Mouse (Mus musculus): ENCODE measurements at regions not wholly inside any gene's neighbourhood (a gene's known extent, or its start where the extent isn't known, plus 50 kb on each side); places are given as distances from the start of the nearest gene placed in this dataset.

GRCm38 (mm10) chr13:57281504-57281903 is 385.7 kb upstream of the Trpc7 start:
- Histone ChIP-seq H3K27me3 (replicated peaks) (no peaks in the 10 kb centered on the region), H3K9ac (ENCODE audit: insufficient read depth, low read depth) (no peak overlapping the region), H3K27ac (ENCODE audit: insufficient read depth, low read depth) (no peak overlapping the region), H3K4me2 (ENCODE audit: insufficient read depth, low read depth, poor library complexity, severe bottlenecking) (no peak overlapping the region), H3K9me3 (replicated peaks; ENCODE audit: low read length) (peaks cover 83% of the 10 kb centered on the region), H3K4me3 (replicated peaks in 1 of 3; ENCODE audit: low read depth in 2 of 3, low read length in 2 of 3, poor library complexity in 1 of 3) (no peak overlapping the region), H3K4me1 (ENCODE audit: control insufficient read depth in 1 of 2, insufficient read depth in 2 of 2) (no peaks in the 10 kb centered on the region), H3K79me2 (replicated peaks; ENCODE audit: control insufficient read depth, extremely low read depth, insufficient read depth, poor library complexity, severe bottlenecking) (no peaks in the 10 kb centered on the region), H3K36me3 (replicated peaks in 1 of 2; ENCODE audit: control insufficient read depth in 1 of 2, insufficient read depth in 1 of 2, low read length in 1 of 2) (no peaks in the 10 kb centered on the region)
- in situ Hi-C loops (cut with MboI; ENCODE audit: low pct_ligation_motif_present, low pct_unique_long_range_greater_than_20kb, low sequenced_read_pairs): no loop called here
- TF ChIP-seq SMC3 (IDR thresholded peaks at IDR 0.05; ENCODE audit: low read depth, low read length) (no peak), HCFC1 (IDR thresholded peaks at IDR 0.05; ENCODE audit: low read depth, low read length) (no peak), E2F4 (IDR thresholded peaks at IDR 0.05; ENCODE audit: insufficient replicate concordance, low read depth, low read length) (no peak), POLR2A (IDR thresholded peaks at IDR 0.05; ENCODE audit: low read depth, low read length) (no peak)
- dilution Hi-C loops (cut with MboI; ENCODE audit: extremely low pct_ligation_motif_present, extremely low pct_unique_long_range_greater_than_20kb, low sequenced_read_pairs): no loop called here
- no peak for DNase-seq (ENCODE audit: extremely low read depth)

- Histone ChIP-seq H3K79me2 (replicated peaks; ENCODE audit: control insufficient read depth, extremely low read depth, insufficient read depth, poor library complexity, severe bottlenecking) (no peaks in the 10 kb centered on the region), H3K9me3 (replicated peaks; ENCODE audit: low read length) (peaks cover 79% of the 10 kb centered on the region), H3K4me3 (replicated peaks in 1 of 3; ENCODE audit: low read depth in 2 of 3, low read length in 2 of 3, poor library complexity in 1 of 3) (no peak overlapping the region), H3K27me3 (replicated peaks) (no peaks in the 10 kb centered on the region), H3K4me1 (ENCODE audit: control insufficient read depth in 1 of 2, insufficient read depth in 2 of 2) (no peaks in the 10 kb centered on the region), H3K36me3 (replicated peaks in 1 of 2; ENCODE audit: control insufficient read depth in 1 of 2, insufficient read depth in 1 of 2, low read length in 1 of 2) (no peaks in the 10 kb centered on the region), H3K27ac (ENCODE audit: insufficient read depth, low read depth) (no peak overlapping the region), H3K9ac (ENCODE audit: insufficient read depth, low read depth) (no peak overlapping the region), H3K4me2 (ENCODE audit: insufficient read depth, low read depth, poor library complexity, severe bottlenecking) (no peak overlapping the region)
- dilution Hi-C loops (cut with MboI; ENCODE audit: extremely low pct_ligation_motif_present, extremely low pct_unique_long_range_greater_than_20kb, low sequenced_read_pairs) (no loop called here), in situ Hi-C loops (cut with MboI; ENCODE audit: low pct_ligation_motif_present, low pct_unique_long_range_greater_than_20kb, low sequenced_read_pairs) (no loop called here)
- no peak for DNase-seq (ENCODE audit: extremely low read depth)
- TF ChIP-seq BHLHE40 (IDR thresholded peaks at IDR 0.05; ENCODE audit: low read depth, low read length) (no peak), TBP (conservative IDR thresholded peaks at IDR 0.05; ENCODE audit: low read depth, low read length) (no peak)
Measured at GRCm38 (mm10) chr13:57278580-57278979, 382.8 kb upstream of the Trpc7 start.

- Histone ChIP-seq H3K36me3 (replicated peaks in 1 of 2; ENCODE audit: control insufficient read depth in 1 of 2, insufficient read depth in 1 of 2, low read length in 1 of 2) (no peaks in the 10 kb centered on the region), H3K9ac (ENCODE audit: insufficient read depth, low read depth) (no peak overlapping the region), H3K27ac (ENCODE audit: insufficient read depth, low read depth) (no peak overlapping the region), H3K4me1 (ENCODE audit: control insufficient read depth in 1 of 2, insufficient read depth in 2 of 2) (no peaks in the 10 kb centered on the region), H3K27me3 (replicated peaks) (no peaks in the 10 kb centered on the region), H3K4me3 (replicated peaks in 1 of 3; ENCODE audit: low read depth in 2 of 3, low read length in 2 of 3, poor library complexity in 1 of 3) (no peak overlapping the region), H3K79me2 (replicated peaks; ENCODE audit: control insufficient read depth, extremely low read depth, insufficient read depth, poor library complexity, severe bottlenecking) (no peaks in the 10 kb centered on the region), H3K4me2 (ENCODE audit: insufficient read depth, low read depth, poor library complexity, severe bottlenecking) (no peak overlapping the region), H3K9me3 (replicated peaks; ENCODE audit: low read length) (peaks cover 66% of the 10 kb centered on the region)
- no peak for DNase-seq (ENCODE audit: extremely low read depth)
- in situ Hi-C loops (cut with MboI; ENCODE audit: low pct_ligation_motif_present, low pct_unique_long_range_greater_than_20kb, low sequenced_read_pairs) (no loop called here), dilution Hi-C loops (cut with MboI; ENCODE audit: extremely low pct_ligation_motif_present, extremely low pct_unique_long_range_greater_than_20kb, low sequenced_read_pairs) (no loop called here)
- TF ChIP-seq POLR2A (IDR thresholded peaks at IDR 0.05; ENCODE audit: low read depth, low read length) (no peak), EP300 (IDR thresholded peaks at IDR 0.05; ENCODE audit: low read length) (no peak), TBP (conservative IDR thresholded peaks at IDR 0.05; ENCODE audit: low read depth, low read length) (no peak), CTCF (conservative IDR thresholded peaks at IDR 0.05 in 1 of 2, IDR thresholded peaks at IDR 0.05 in 1 of 2; ENCODE audit: low read depth in 2 of 2, low read length in 2 of 2) (no peak), SMC3 (IDR thresholded peaks at IDR 0.05; ENCODE audit: low read depth, low read length) (no peak), GABPA (IDR thresholded peaks at IDR 0.05; ENCODE audit: insufficient replicate concordance, low read depth, low read length) (no peak), MAX (IDR thresholded peaks at IDR 0.05; ENCODE audit: low read length) (no peak), E2F4 (IDR thresholded peaks at IDR 0.05; ENCODE audit: insufficient replicate concordance, low read depth, low read length) (no peak), MXI1 (IDR thresholded peaks at IDR 0.05; ENCODE audit: low read depth, low read length) (no peak), NRF1 (IDR thresholded peaks at IDR 0.05; ENCODE audit: low read depth, low read length) (no peak), NELFE (IDR thresholded peaks at IDR 0.05; ENCODE audit: low read depth, low read length) (no peak), POLR2AphosphoS2 (IDR thresholded peaks at IDR 0.05; ENCODE audit: low read depth, low read length) (no peak), UBTF (IDR thresholded peaks at IDR 0.05; ENCODE audit: low read depth, low read length) (no peak), MYC (IDR thresholded peaks at IDR 0.05; ENCODE audit: low read depth, low read length) (no peak), ZMIZ1 (IDR thresholded peaks at IDR 0.05; ENCODE audit: low read depth, low read length) (no peak), CHD1 (IDR thresholded peaks at IDR 0.05; ENCODE audit: low read depth, low read length) (no peak)
Measured at GRCm38 (mm10) chr13:57277076-57277475, 381.3 kb upstream of the Trpc7 start.

Measured in CH12.LX (cell line).